10 mouse cellular contexts compared by ENCODE assay signal in the genomic region with DNA sequence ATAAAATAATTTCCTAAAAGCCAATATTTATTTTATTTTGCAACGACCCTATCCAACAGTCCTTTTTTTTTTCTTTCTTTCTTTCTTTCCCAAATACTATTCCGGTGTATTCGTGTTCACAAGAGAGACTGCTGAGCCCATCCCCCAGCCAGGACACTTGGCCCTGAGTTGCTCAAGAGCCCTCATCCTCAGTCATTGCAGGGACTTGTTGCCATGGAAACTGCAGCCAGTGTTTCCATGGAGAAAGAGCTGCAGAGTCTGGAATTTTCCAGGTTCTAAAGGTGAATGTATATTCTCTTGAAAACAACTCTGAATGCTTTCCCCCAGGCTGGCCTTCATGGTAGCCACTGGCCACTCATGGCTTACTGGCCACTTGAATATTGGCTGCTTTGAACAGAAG.
DNase-seq lines count a peak whose midpoint lies in the region; ATAC-seq and TF ChIP-seq lines count a peak whose summit lies in the region.
"Had no signal": no experiment of that assay in that cellular context is flagged by ENCODE, and none has a peak within 500 bp of the region (broad histone marks: within the 10 kb centered on the region; RNA-seq: fewer than 3 reads in every experiment).

No protein-coding gene starts in this region.

- H3K9me3 ChIP-seq in forebrain, embryonic 11.5 days (ENCODE audit: control insufficient read depth, low read length), result no peaks in the 10 kb centered on the region
- H3K9me3 ChIP-seq in midbrain, embryonic 14.5 days (ENCODE audit: control insufficient read depth, low read length), result no peaks in the 10 kb centered on the region
- H3K9me3 ChIP-seq: limb, embryonic 13.5 days had no signal

- no peak overlapping the region for H3K4me3 ChIP-seq in forebrain, embryonic 11.5 days (ENCODE audit: low read depth, low read length)
- H3K4me3 ChIP-seq in layer of hippocampus, adult 2 months, result no peak overlapping the region
- no peak overlapping the region for H3K4me3 ChIP-seq in midbrain, embryonic 14.5 days (replicated peaks; ENCODE audit: low read depth, low read length)
- H3K4me3 ChIP-seq: limb, embryonic 13.5 days had no signal

- DNase-seq in MN1 (ENCODE audit: low spot score), result peak; percentile 22
- DNase-seq in forebrain, embryonic 11.5 days (ENCODE audit: low spot score), result peak; percentile 81
- peak; percentile 37 to 68 for DNase-seq in layer of hippocampus, adult 2 months (ENCODE audit: low spot score in 2 of 2)
- peak; percentile 92 for DNase-seq in midbrain, embryonic 14.5 days
- DNase-seq in kidney, adult 8-10 months, result no peak
- DNase-seq in spleen, postnatal 36 days (ENCODE audit: low spot score in 2 of 2), result no peak
- no peak for DNase-seq in thymus, postnatal 25 days
- DNase-seq: cerebellum, adult 2 months had no signal

- peaks cover 2% of the 10 kb centered on the region; the same call in 1 of the 2 replicates for H3K4me1 ChIP-seq in forebrain, embryonic 11.5 days (replicated peaks; ENCODE audit: control insufficient read depth, insufficient read depth, low read length)
- peaks cover 18% of the 10 kb centered on the region for H3K4me1 ChIP-seq in midbrain, embryonic 14.5 days (ENCODE audit: control insufficient read depth, insufficient read depth, low read length)

- 24% methylated on average over 3 of the region's 3 CpGs for WGBS in forebrain, embryonic 11.5 days
- WGBS in midbrain, embryonic 14.5 days, result 7% methylated on average over 3 of the region's 3 CpGs

- no peak for TF ChIP-seq CTCF in layer of hippocampus, adult 2 months (conservative IDR thresholded peaks at IDR 0.05)

- H3K4me2 ChIP-seq in forebrain, embryonic 11.5 days (ENCODE audit: low read depth, low read length, severe bottlenecking), result no peak overlapping the region
- no peak overlapping the region for H3K4me2 ChIP-seq in midbrain, embryonic 14.5 days (ENCODE audit: low read length)
- H3K4me2 ChIP-seq: limb, embryonic 13.5 days had no signal

- no peaks in the 10 kb centered on the region for H3K27me3 ChIP-seq in forebrain, embryonic 11.5 days (ENCODE audit: control insufficient read depth, insufficient read depth, low read length)
- H3K27me3 ChIP-seq in midbrain, embryonic 14.5 days (ENCODE audit: control insufficient read depth, insufficient read depth, low read length), result no peaks in the 10 kb centered on the region
- H3K27me3 ChIP-seq: limb, embryonic 13.5 days had no signal

- no peaks in the 10 kb centered on the region for H3K36me3 ChIP-seq in forebrain, embryonic 11.5 days (ENCODE audit: control insufficient read depth, insufficient read depth, low read length)
- H3K36me3 ChIP-seq in midbrain, embryonic 14.5 days (ENCODE audit: control insufficient read depth, insufficient read depth, low read length), result no peaks in the 10 kb centered on the region
- H3K36me3 ChIP-seq: limb, embryonic 13.5 days had no signal

- no peak overlapping the region for H3K27ac ChIP-seq in forebrain, embryonic 11.5 days (ENCODE audit: low read depth, low read length)
- H3K27ac ChIP-seq in layer of hippocampus, adult 2 months, result peak overlapping the region; percentile 58; the same call in 1 of the 2 replicates
- H3K27ac ChIP-seq in midbrain, embryonic 14.5 days (replicated peaks; ENCODE audit: low read depth, low read length), result peak overlapping the region; percentile 62
- H3K27ac ChIP-seq: limb, embryonic 13.5 days had no signal

- peak; percentile 89 for ATAC-seq in forebrain, embryonic 11.5 days (replicated peaks; ENCODE audit: low FRiP score)
- ATAC-seq in midbrain, embryonic 14.5 days (ENCODE audit: low FRiP score, low TSS enrichment), result peak; percentile 86
- no peak for ATAC-seq in monocyte, adult 5-6 weeks (replicated peaks; ENCODE audit: insufficient number of reproducible peaks, low FRiP score, low TSS enrichment, poor library complexity, severe bottlenecking)

- no peak overlapping the region for H3K9ac ChIP-seq in forebrain, embryonic 11.5 days (ENCODE audit: low read length)
- H3K9ac ChIP-seq in midbrain, embryonic 14.5 days (replicated peaks; ENCODE audit: low read length), result no peak overlapping the region
- H3K9ac ChIP-seq: limb, embryonic 13.5 days had no signal

Comparison
In these comparisons a context has a peak if more than half of its experiments do, and no peak if none do; other contexts are left out.
1. DNase-seq: peak in MN1 (single experiment), forebrain, embryonic 11.5 days (single experiment), layer of hippocampus, adult 2 months (2 of 2) and midbrain, embryonic 14.5 days (single experiment); none in kidney, adult 8-10 months (0 of 2), spleen, postnatal 36 days (0 of 2) and thymus, postnatal 25 days (single experiment).